Mouse (Mus musculus) olfactory bulb, adult 2 months (tissue): Measurements from ENCODE around the gene Naa38.

Experiments used
- CTCF ChIP-seq: fragments of 200-500 bp; IDR thresholded peaks from 2 replicates; pipeline ENCODE4 v1.5.1; 2012; ENCODE audit warnings: low read depth, mild to moderate bottlenecking, low read length, moderate library complexity; ENCODE audit not compliant: insufficient read depth
- POLR2A ChIP-seq: fragments of 200-500 bp; IDR thresholded peaks from 2 replicates; pipeline ENCODE4 v1.6.1; 2012; ENCODE audit warnings: mild to moderate bottlenecking, low read depth, low read length, moderate library complexity; ENCODE audit not compliant: insufficient read depth

DNA sequence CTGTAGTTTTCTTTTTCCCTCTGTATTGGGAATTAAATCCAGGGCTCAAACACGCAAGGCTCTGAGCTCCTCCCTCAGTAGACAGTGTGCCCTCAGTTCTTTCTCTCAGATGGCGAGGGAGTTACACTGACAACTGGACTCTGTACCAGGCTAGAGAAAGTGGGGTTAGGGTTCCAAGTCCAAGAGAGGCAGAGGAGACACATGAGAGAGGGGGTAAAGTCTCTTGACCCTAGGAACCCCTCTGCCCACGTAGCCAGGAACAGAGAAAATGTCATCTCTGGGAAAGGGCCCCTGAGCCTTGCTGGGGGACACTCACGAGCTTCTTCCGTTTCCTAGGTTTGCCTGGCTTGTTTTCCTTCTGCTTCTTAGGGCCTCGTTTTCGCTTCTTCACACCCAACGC, 30.9 kb upstream of the Naa38 start:
- TF ChIP-seq CTCF (no peak), POLR2A (no peak)
